In the genomic region with DNA sequence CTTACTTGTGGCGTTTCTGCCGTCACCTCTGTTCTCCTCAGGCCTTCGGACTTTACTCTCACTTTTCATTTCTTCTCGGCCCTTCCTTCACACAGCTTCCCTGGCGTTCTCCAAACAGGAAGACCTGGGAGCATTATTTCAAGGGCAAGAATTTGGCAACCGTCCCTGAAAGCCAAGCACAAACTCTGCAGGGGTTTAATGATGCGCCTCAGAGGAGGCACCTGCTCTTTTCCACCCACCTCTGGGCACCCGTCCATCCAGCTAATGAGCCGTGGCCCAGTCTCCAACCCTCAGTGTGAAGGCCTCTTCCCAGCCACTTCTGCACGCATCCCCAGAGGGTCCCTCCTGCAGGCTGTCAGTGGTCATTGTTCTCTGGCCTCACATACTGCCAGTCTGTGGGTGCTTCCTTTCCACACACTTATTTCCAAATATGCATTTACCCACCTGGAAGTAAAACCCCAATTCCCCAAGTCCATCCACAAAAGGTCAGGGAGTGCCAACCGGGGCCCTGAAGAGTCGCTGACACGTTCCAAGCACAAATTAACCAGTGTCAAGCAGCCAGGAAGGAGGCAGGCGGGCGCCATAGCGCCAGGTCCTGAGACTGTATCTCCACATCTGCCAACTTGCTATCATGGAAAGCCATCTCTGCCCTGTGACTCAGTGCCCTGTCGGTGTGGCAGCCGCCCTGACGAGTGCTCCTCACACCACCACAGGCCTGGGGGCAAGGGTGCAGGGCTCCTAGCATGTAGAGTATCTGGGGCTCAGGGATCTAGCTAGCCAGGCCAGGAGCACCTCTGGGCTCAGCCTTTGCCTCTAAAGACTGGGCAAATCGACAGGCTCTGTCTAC, we compare ENCODE assay signal across 9 mouse cellular contexts. TPM values are rescaled to one million over a fixed set of nuclear protein-coding genes. Genes with fewer than 3 reads are reported as not detected.
DNase-seq lines count a peak whose midpoint lies in the region; ATAC-seq and TF ChIP-seq lines count a peak whose summit lies in the region.
"Had no signal": no experiment of that assay in that cellular context is flagged by ENCODE, and none has a peak within 500 bp of the region (broad histone marks: within the 10 kb centered on the region; RNA-seq: fewer than 3 reads in every experiment).

No protein-coding gene starts in this region.

- H3K27ac ChIP-seq in layer of hippocampus, adult 2 months = 0 out of 2 replicates have a peak overlapping the region, but pooled peaks have one; percentile 5
- peak overlapping the region; percentile 62 for H3K27ac ChIP-seq in neural tube, embryonic 13.5 days (replicated peaks)

- H3K4me2 ChIP-seq in neural tube, embryonic 13.5 days = no peak overlapping the region

- no peaks in the 10 kb centered on the region for H3K9me3 ChIP-seq in neural tube, embryonic 13.5 days

- no peaks in the 10 kb centered on the region for H3K27me3 ChIP-seq in neural tube, embryonic 13.5 days

- 60% methylated on average over 20 of the region's 20 CpGs for WGBS in neural tube, embryonic 13.5 days

- no peak overlapping the region for H3K9ac ChIP-seq in neural tube, embryonic 13.5 days

- H3K4me3 ChIP-seq in layer of hippocampus, adult 2 months = no peak overlapping the region
- H3K4me3 ChIP-seq in neural tube, embryonic 13.5 days = no peak overlapping the region

- peaks cover 43% of the 10 kb centered on the region for H3K4me1 ChIP-seq in neural tube, embryonic 13.5 days (replicated peaks)

- 0 out of 2 replicates have a peak, but pooled peaks have one; percentile 68 for ATAC-seq in neural tube, embryonic 13.5 days (ENCODE audit: low read depth)
- ATAC-seq in granulocyte monocyte progenitor cell, adult 5-6 weeks (replicated peaks; ENCODE audit: poor library complexity, severe bottlenecking) = no peak
- ATAC-seq in erythroblast, adult 5-6 weeks (replicated peaks; ENCODE audit: low FRiP score, poor library complexity, severe bottlenecking) = no peak

- no peak for TF ChIP-seq CTCF in layer of hippocampus, adult 2 months (conservative IDR thresholded peaks at IDR 0.05)

- no peaks in the 10 kb centered on the region for H3K36me3 ChIP-seq in neural tube, embryonic 13.5 days

- no peak for DNase-seq in layer of hippocampus, adult 2 months (ENCODE audit: low spot score in 2 of 2)
- DNase-seq in layer of hippocampus, adult 8-10 months (ENCODE audit: low spot score in 2 of 2) = no peak
- DNase-seq in cerebellum, adult 11 months = peak; percentile 24
- peak; percentile 92 for DNase-seq in kidney, adult 18-20 months
- no peak for DNase-seq in heart, adult 8-10 months (ENCODE audit: low spot score)

RNA-seq across cellular contexts. Expression of gene Slc45a1, which starts 56.0 kb away (rescaled TPM):
- 10 to 100 TPM; 39.7 to 40.1 TPM for total RNA-seq in layer of hippocampus, adult 2 months (2021)
- total RNA-seq in layer of hippocampus, adult 8-10 months (2022) = 10 to 100 TPM; 36.2 to 45.2 (median 44.1) TPM
- 26.8 and 28.6 TPM in 2 replicates for polyA plus RNA-seq in neural tube, embryonic 13.5 days (2015; fragmentation: Nextera tagmentation; extraction: Ambion mirVana)
- not detected in 2 replicates for total RNA-seq in granulocyte monocyte progenitor cell, adult 5-6 weeks (2014; fragmentation: Nextera tagmentation)
- total RNA-seq in granulocyte monocyte progenitor cell, adult 5-6 weeks (2017) = not detected in 2 replicates
- not detected in 2 replicates for total RNA-seq in erythroblast, adult 5-6 weeks (2015; ENCODE audit: low replicate concordance)
- not detected in 2 replicates for total RNA-seq in erythroblast, adult 5-6 weeks (2017; ENCODE audit: low replicate concordance)
- not detected for total RNA-seq in heart, adult 8-10 months (2022)
- total RNA-seq: hematopoietic stem cell, adult 5-6 weeks had no signal

Comparison
In these comparisons a context has a peak if more than half of its experiments do, and no peak if none do; other contexts are left out.
1. DNase-seq: peak in cerebellum, adult 11 months (single experiment) and kidney, adult 18-20 months (single experiment); none in layer of hippocampus, adult 2 months (0 of 2), layer of hippocampus, adult 8-10 months (0 of 2) and heart, adult 8-10 months (single experiment).
2. RNA of gene Slc45a1, which starts 56.0 kb away (total RNA-seq): 36.2 to 45.2 TPM in layer of hippocampus, adult 8-10 months and 39.7 to 40.1 TPM in layer of hippocampus, adult 2 months; not detected in heart, adult 8-10 months, not detected in granulocyte monocyte progenitor cell, adult 5-6 weeks and not detected in erythroblast, adult 5-6 weeks; every median in the first group is over 10 times any median in the second.